In the genomic region with DNA sequence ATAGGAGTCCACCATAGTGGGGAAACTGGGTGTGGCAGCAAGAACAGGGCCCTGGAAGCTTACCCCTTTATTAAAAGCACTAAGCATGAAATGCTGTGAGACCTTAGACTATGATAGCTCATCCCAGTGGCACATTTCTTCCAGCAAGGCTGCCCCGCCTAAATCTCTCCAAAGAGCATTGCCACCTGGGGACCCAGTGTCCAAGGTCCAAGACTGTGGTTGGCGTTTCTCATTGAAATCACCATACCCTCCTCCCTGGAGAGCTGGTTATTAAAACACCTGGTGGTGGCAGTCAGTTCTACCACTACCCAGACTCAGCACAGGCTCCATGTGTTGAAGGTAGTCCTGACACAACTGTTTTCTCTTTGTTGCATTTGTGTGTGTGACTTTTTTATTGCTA, we compare ENCODE assay signal across 23 mouse cellular contexts.
DNase-seq lines count a peak whose midpoint lies in the region; ATAC-seq and TF ChIP-seq lines count a peak whose summit lies in the region.
"Had no signal": no experiment of that assay in that cellular context is flagged by ENCODE, and none has a peak within 500 bp of the region (broad histone marks: within the 10 kb centered on the region; RNA-seq: fewer than 3 reads in every experiment).

No protein-coding gene starts in this region.

- WGBS in heart, adult 2 months, result 92% methylated on average over 2 of the region's 2 CpGs
- 77% methylated on average over 2 of the region's 2 CpGs for WGBS in intestine, embryonic 15.5 days
- WGBS in intestine, postnatal 0 days, result 50% methylated on average over 2 of the region's 2 CpGs

- no peaks in the 10 kb centered on the region for H3K79me2 ChIP-seq in heart, adult 2 months (replicated peaks; ENCODE audit: control insufficient read depth, insufficient read depth, low read length)

- intact Hi-C loops in heart, adult 2 months (cut with DNase I), result no loop called here

- H3K27me3 ChIP-seq in heart, adult 2 months (ENCODE audit: control insufficient read depth, insufficient read depth, low read length), result peaks cover 3% of the 10 kb centered on the region; the same call in 1 of the 2 replicates
- H3K27me3 ChIP-seq in intestine, embryonic 15.5 days (replicated peaks), result no peaks in the 10 kb centered on the region
- no peaks in the 10 kb centered on the region for H3K27me3 ChIP-seq in intestine, postnatal 0 days (replicated peaks; ENCODE audit: control insufficient read depth, insufficient read depth, low read length)
- H3K27me3 ChIP-seq: CH12.LX; embryonic facial prominence, embryonic 12.5 days; forebrain, embryonic 13.5 days; forebrain, embryonic 15.5 days; Patski had no signal

- no peaks in the 10 kb centered on the region for H3K36me3 ChIP-seq in heart, adult 2 months (ENCODE audit: control insufficient read depth, insufficient read depth, low read length)
- no peaks in the 10 kb centered on the region for H3K36me3 ChIP-seq in intestine, embryonic 15.5 days
- H3K36me3 ChIP-seq in intestine, postnatal 0 days (ENCODE audit: control insufficient read depth, insufficient read depth), result no peaks in the 10 kb centered on the region
- H3K36me3 ChIP-seq: embryonic facial prominence, embryonic 10.5 days; embryonic facial prominence, embryonic 12.5 days; forebrain, embryonic 15.5 days; G1E had no signal

- H3K9me3 ChIP-seq in intestine, embryonic 15.5 days, result no peaks in the 10 kb centered on the region
- no peaks in the 10 kb centered on the region for H3K9me3 ChIP-seq in intestine, postnatal 0 days (ENCODE audit: control insufficient read depth)
- H3K9me3 ChIP-seq: embryonic facial prominence, embryonic 10.5 days; embryonic facial prominence, embryonic 12.5 days; forebrain, embryonic 13.5 days; forebrain, embryonic 15.5 days had no signal

- TF ChIP-seq POLR2A in heart, adult 2 months (IDR thresholded peaks at IDR 0.05; ENCODE audit: insufficient read depth, low read depth, low read length), result no peak

- TF ChIP-seq EP300 in heart, adult 2 months (IDR thresholded peaks at IDR 0.05; ENCODE audit: insufficient read depth, low read depth, low read length), result no peak

- peak; percentile 54 for ATAC-seq in intestine, embryonic 15.5 days
- peak; percentile 70 for ATAC-seq in intestine, postnatal 0 days
- ATAC-seq: activated CD4-positive, CD25-positive, alpha-beta regulatory T cell, adult 4 months; CD4-positive, CD25-positive, alpha-beta regulatory T cell, adult 4 months; forebrain, embryonic 13.5 days; forebrain, embryonic 15.5 days; Patski had no signal

- peaks cover 4% of the 10 kb centered on the region for H3K4me1 ChIP-seq in heart, adult 2 months (ENCODE audit: control insufficient read depth, insufficient read depth, low read length)
- peaks cover 24% of the 10 kb centered on the region for H3K4me1 ChIP-seq in intestine, embryonic 15.5 days (replicated peaks)
- 0 out of 2 replicates have a peak, but pooled peaks cover 10% of the 10 kb centered on the region for H3K4me1 ChIP-seq in intestine, postnatal 0 days (replicated peaks; ENCODE audit: control insufficient read depth, insufficient read depth, low read length)

- peak; percentile 37 for DNase-seq in heart, adult 11 months
- DNase-seq in heart, adult 2 months, result no peak
- DNase-seq in yolk sac, embryonic 10.5 days (ENCODE audit: low spot score), result no peak
- DNase-seq: adrenal gland, adult 8-10 months; adrenal gland, postnatal 14 days; adrenal gland, postnatal 36 days; B cell, adult 2 months; cerebellum, adult 11-12 months; cerebellum, adult 2 months; cerebellum, adult 9-10 months; cerebellum, postnatal 10 days; cerebellum, postnatal 25 days had no signal

- H3K9ac ChIP-seq in heart, adult 2 months (ENCODE audit: low read depth, low read length), result no peak overlapping the region
- no peak overlapping the region for H3K9ac ChIP-seq in intestine, embryonic 15.5 days
- no peak overlapping the region for H3K9ac ChIP-seq in intestine, postnatal 0 days (ENCODE audit: low read depth, low read length)
- H3K9ac ChIP-seq: embryonic facial prominence, embryonic 12.5 days; forebrain, embryonic 13.5 days; forebrain, embryonic 15.5 days had no signal

- H3K4me3 ChIP-seq in heart, adult 2 months, result no peak overlapping the region
- H3K4me3 ChIP-seq in intestine, embryonic 15.5 days (replicated peaks), result no peak overlapping the region
- no peak overlapping the region for H3K4me3 ChIP-seq in intestine, postnatal 0 days (ENCODE audit: low read depth, low read length)
- H3K4me3 ChIP-seq: embryonic facial prominence, embryonic 10.5 days; embryonic facial prominence, embryonic 12.5 days; forebrain, embryonic 13.5 days; forebrain, embryonic 15.5 days had no signal

- no peak for TF ChIP-seq CTCF in heart, adult 2 months (IDR thresholded peaks at IDR 0.05)
- peak; percentile 28 for TF ChIP-seq CTCF in intestine, postnatal 0 days (IDR thresholded peaks at IDR 0.05; ENCODE audit: low read depth)

- no peak overlapping the region for H3K27ac ChIP-seq in heart, adult 2 months
- H3K27ac ChIP-seq in intestine, embryonic 15.5 days, result no peak overlapping the region
- no peak overlapping the region for H3K27ac ChIP-seq in intestine, postnatal 0 days (ENCODE audit: low read depth, low read length)
- H3K27ac ChIP-seq: embryonic facial prominence, embryonic 10.5 days; embryonic facial prominence, embryonic 12.5 days; forebrain, embryonic 13.5 days; forebrain, embryonic 15.5 days had no signal

- H3K4me2 ChIP-seq in intestine, embryonic 15.5 days (replicated peaks), result no peak overlapping the region
- no peak overlapping the region for H3K4me2 ChIP-seq in intestine, postnatal 0 days (replicated peaks; ENCODE audit: low read depth)
- H3K4me2 ChIP-seq: embryonic facial prominence, embryonic 12.5 days; forebrain, embryonic 13.5 days; forebrain, embryonic 15.5 days had no signal
